Mouse (Mus musculus) intestine, embryonic 15.5 days (tissue): ENCODE measurements around the gene Fam168a. TPM values are rescaled to one million over a fixed set of nuclear protein-coding genes. Genes with fewer than 3 reads are reported as not detected.

Source experiments
- ATAC-seq: fragments of 200-750 bp; cut with Nextera tagmentation; 2 replicates; pipeline ENCODE4 v1.8.0; 2017; ENCODE audit warnings: moderate TSS enrichment, moderate library complexity
- H3K27ac ChIP-seq: fragments of 300-500 bp; sonication (generic); 2 replicates; pipeline ENCODE4 v1.5.1; 2015; ENCODE audit warnings: mild to moderate bottlenecking, inconsistent platforms
- H3K27me3 ChIP-seq: fragments of 300-500 bp; sonication (generic); replicated peaks from 2 replicates; pipeline ENCODE4 v1.6.1; 2015; ENCODE audit warnings: inconsistent platforms
- H3K36me3 ChIP-seq: fragments of 300-500 bp; sonication (generic); 2 replicates; pipeline ENCODE4 v1.6.1; 2015; ENCODE audit warnings: inconsistent platforms
- H3K4me1 ChIP-seq: fragments of 300-500 bp; sonication (generic); replicated peaks from 2 replicates; pipeline ENCODE4 v1.6.1; 2015; ENCODE audit warnings: inconsistent platforms
- H3K4me2 ChIP-seq: fragments of 300-500 bp; sonication (generic); replicated peaks from 2 replicates; pipeline ENCODE4 v1.6.1; 2015; ENCODE audit warnings: mild to moderate bottlenecking, inconsistent platforms
- H3K4me3 ChIP-seq: fragments of 300-500 bp; sonication (generic); replicated peaks from 2 replicates; pipeline ENCODE4 v1.5.1; 2015; ENCODE audit warnings: inconsistent platforms
- H3K9ac ChIP-seq: fragments of 300-500 bp; sonication (generic); 2 replicates; pipeline ENCODE4 v1.6.1; 2015; ENCODE audit warnings: inconsistent platforms
- H3K9me3 ChIP-seq: fragments of 300-500 bp; sonication (generic); 2 replicates; pipeline ENCODE4 v1.6.1; 2016; ENCODE audit warnings: inconsistent platforms
- WGBS: fragments of 180-500 bp; shearing (Covaris S2); methylation state at CpG from one replicate; pipeline ENCODE4 v1.1.7; 2015; 5-methylcytosine and 5-hydroxymethylcytosine counted together
- polyA plus RNA-seq: library from polyadenylated mRNA; unstranded; fragments of >200 nt; fragmentation: Nextera tagmentation; extraction: Ambion mirVana; gene quantifications from 2 replicates; pipeline ENCODE4 v1.2.1, GENCODE M21; 2015

Gene Fam168a
- polyA plus RNA-seq, result 25.1 and 26.9 TPM in 2 replicates

DNA sequence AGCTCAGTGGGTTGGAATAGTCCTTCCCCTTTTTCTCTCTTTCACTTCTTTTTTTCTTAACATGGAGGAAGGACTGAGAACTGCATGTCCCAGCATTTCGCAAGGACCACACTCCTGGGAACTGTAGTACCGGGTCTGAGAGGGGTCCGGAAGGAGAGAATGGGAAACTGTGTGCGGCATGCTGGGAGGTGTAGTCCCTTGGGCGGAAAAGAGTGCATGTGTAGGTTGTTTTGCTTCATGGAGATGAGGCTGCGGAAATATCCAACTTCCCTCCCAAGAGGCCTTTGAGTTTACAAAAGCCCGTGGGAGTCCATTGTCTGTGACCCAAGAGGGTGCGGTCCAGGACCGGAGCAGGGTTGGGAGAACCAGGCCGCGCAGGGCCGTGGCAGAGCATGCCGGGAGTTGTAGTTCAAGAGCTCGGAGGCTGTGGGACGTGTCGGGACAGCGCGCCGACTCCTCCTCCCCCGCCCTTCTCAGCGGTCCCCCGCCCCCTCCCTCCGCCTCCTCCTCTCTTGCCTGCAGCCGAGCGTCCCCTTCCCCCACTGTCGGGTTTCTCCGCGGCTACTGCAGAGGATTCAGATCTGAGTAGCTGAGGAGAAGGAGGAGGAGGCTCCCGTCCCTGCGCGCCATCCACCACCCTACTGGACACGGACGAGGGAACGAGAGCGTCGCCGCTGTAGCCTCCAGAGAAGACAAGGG, at the start of gene Fam168a:
Fam168a (plus strand) TSS at position 493 of the 699 bp plus-strand sequence.
- H3K27ac ChIP-seq, result peak within 1 kb of the TSS; percentile 97
- WGBS, result under 1% methylated on average over 34 of the region's 37 CpGs
- peak within 1 kb of the TSS; percentile 78 for H3K4me2 ChIP-seq

DNA sequence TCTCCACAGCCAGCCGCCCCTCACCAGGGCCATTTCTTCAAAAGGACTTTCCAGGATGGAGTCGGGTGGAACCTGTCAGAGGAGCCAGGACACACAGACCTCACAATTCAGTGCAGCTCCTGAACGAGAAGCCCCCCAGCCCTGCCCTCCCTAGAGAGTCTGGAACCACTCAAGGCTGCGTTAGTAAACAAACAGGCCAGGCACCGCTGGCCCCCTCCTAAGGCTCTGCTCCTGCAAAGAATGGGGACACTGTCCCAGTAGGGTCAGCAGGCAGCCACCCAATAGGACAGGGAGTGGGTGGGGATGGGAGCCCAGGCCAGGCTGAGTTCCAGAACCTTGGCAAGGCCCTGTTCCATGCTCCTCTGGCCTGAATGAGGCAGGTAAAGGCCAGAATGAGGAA, 49.7 kb upstream of the Fam168a start:
- 20% methylated on average over 5 of the region's 5 CpGs for WGBS
- no peak for ATAC-seq

More for the DNA sequence above, at the start of gene Fam168a:
- peak within 1 kb of the TSS; percentile 92 for H3K9ac ChIP-seq
- no peaks in the 10 kb centered on the region for H3K36me3 ChIP-seq
- H3K9me3 ChIP-seq, result no peaks in the 10 kb centered on the region
- peak; percentile 99 for ATAC-seq
- H3K27me3 ChIP-seq, result no peaks in the 10 kb centered on the region
- H3K4me1 ChIP-seq, result peaks cover 13% of the 10 kb centered on the region
- peak within 1 kb of the TSS; percentile 90 for H3K4me3 ChIP-seq

DNA sequence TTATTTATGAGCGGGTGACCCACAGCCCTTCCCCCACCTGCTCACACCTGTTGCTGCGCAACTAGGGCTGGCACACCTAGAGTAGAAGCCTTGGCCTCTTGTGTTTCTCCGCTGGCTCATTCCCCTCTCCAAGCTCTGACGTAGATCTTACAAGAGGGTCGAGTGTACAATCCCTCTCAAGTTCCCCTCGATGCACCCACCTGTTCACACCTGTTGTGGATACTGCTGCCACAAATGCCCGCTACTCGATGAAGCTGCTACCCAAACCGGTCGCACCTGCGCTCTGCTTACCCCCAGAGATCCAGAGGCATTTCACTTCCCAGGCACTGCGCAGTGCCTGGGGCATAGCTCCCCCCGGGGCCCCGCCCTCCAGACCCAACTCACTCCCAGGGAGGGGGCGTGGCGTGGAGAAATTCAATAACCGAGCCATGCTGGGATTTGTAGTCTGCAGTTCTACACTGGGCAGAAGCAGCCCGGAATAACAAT, 48.3 kb upstream of the Fam168a start:
- Histone ChIP-seq H3K27me3 (no peaks in the 10 kb centered on the region), H3K9me3 (no peaks in the 10 kb centered on the region), H3K9ac (no peak overlapping the region), H3K36me3 (no peaks in the 10 kb centered on the region), H3K4me1 (peaks cover 3% of the 10 kb centered on the region; the same call in 1 of the 2 replicates), H3K27ac (no peak overlapping the region), H3K4me3 (peak overlapping the region; percentile 13; the same call in 1 of the 2 replicates), H3K4me2 (peak overlapping the region; percentile 54)
- peak; percentile 87 for ATAC-seq
- 25% methylated on average over 18 of the region's 18 CpGs for WGBS

More for the DNA sequence above, 49.7 kb upstream of the Fam168a start:
- H3K27me3 ChIP-seq, result no peaks in the 10 kb centered on the region
- H3K4me1 ChIP-seq, result peaks cover 3% of the 10 kb centered on the region; the same call in 1 of the 2 replicates
- no peaks in the 10 kb centered on the region for H3K36me3 ChIP-seq
- no peak overlapping the region for H3K27ac ChIP-seq
- no peaks in the 10 kb centered on the region for H3K9me3 ChIP-seq
- no peak overlapping the region for H3K4me3 ChIP-seq
- no peak overlapping the region for H3K4me2 ChIP-seq
- H3K9ac ChIP-seq, result no peak overlapping the region

DNA sequence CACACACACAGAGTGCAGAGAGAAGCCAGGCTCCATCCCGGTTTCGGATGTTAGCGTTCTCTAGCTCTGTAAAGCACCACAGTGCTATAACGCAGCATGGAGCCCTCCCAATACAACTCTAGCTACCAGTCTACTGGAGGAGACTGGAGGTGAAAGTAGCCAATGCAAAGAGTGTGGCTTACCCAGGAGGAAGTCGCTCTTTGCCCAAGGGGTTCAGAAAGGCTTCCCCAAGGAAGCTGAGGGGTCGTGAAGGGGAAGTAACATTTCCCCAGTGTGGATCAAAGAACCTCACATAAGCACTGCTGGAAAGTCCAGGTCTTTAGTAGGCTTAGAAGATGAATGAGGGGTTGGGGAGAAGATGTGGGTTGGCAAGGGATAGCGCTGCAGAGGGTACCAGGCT, 45.2 kb upstream of the Fam168a start:
- 84% methylated on average over 7 of the region's 7 CpGs for WGBS
- Histone ChIP-seq H3K4me1 (peaks cover 12% of the 10 kb centered on the region), H3K9ac (no peak overlapping the region), H3K9me3 (no peaks in the 10 kb centered on the region), H3K36me3 (no peaks in the 10 kb centered on the region), H3K4me3 (no peak overlapping the region), H3K4me2 (no peak overlapping the region), H3K27me3 (no peaks in the 10 kb centered on the region), H3K27ac (no peak overlapping the region)
- no peak for ATAC-seq

DNA sequence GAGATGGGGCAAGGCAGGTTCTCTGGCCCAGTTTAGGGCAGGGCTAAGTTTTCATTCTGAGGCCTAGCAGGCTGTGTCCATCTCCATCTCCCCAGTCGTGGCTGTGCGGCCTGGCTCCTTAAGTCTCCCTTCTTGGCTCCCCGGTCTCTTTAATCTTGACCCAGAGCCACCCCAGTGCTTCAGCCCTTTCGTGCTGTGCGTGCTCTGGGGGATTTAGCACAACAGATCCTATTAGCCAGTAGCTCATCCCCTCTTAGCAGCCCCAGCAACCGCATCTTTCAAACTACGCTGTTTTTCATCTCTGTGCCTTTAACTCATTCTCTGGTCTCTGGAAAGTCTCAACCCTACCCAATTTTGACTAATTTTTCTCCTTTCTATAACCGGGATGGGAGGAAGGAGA, 44.2 kb upstream of the Fam168a start, which contains the start of gene Plekhb1:
Plekhb1 (minus strand) TSS at position 184 of the 400 bp plus-strand sequence.
- Histone ChIP-seq H3K27ac (peak within 1 kb of the TSS; percentile 68), H3K27me3 (no peaks in the 10 kb centered on the region), H3K4me3 (no peak within 1 kb of the TSS), H3K9me3 (no peaks in the 10 kb centered on the region), H3K36me3 (no peaks in the 10 kb centered on the region), H3K9ac (no peak within 1 kb of the TSS), H3K4me1 (peaks cover 12% of the 10 kb centered on the region), H3K4me2 (peak within 1 kb of the TSS; percentile 36)
- ATAC-seq, result no peak
- 67% methylated on average over 8 of the region's 8 CpGs for WGBS

DNA sequence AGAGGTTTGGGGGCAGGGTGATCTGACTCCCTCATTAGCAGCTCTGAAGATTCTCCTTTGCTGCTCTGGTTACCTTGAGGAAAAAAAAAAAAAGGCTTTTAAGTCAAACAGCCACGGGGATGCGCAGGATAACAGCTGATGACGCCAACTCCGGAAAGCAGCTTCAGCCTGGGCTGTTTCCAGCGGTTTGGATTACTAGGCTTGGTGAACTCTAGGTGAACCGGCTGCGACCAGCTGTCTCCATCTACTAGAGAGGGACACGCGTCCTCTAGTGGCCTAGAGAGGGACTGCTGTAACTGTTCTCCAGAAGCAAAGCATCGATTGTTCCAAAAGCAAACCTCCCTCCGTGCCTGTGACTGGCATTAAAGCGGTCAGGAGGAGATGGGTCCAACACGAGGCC, 43.2 kb upstream of the Fam168a start:
- H3K27me3 ChIP-seq, result no peaks in the 10 kb centered on the region
- H3K36me3 ChIP-seq, result no peaks in the 10 kb centered on the region
- H3K4me1 ChIP-seq, result peaks cover 12% of the 10 kb centered on the region
- H3K9me3 ChIP-seq, result no peaks in the 10 kb centered on the region
- peak overlapping the region; percentile 68 for H3K27ac ChIP-seq
- no peak overlapping the region for H3K9ac ChIP-seq
- ATAC-seq, result peak; percentile 89
- H3K4me2 ChIP-seq, result peak overlapping the region; percentile 36
- WGBS, result 1% methylated on average over 13 of the region's 13 CpGs
- H3K4me3 ChIP-seq, result no peak overlapping the region

DNA sequence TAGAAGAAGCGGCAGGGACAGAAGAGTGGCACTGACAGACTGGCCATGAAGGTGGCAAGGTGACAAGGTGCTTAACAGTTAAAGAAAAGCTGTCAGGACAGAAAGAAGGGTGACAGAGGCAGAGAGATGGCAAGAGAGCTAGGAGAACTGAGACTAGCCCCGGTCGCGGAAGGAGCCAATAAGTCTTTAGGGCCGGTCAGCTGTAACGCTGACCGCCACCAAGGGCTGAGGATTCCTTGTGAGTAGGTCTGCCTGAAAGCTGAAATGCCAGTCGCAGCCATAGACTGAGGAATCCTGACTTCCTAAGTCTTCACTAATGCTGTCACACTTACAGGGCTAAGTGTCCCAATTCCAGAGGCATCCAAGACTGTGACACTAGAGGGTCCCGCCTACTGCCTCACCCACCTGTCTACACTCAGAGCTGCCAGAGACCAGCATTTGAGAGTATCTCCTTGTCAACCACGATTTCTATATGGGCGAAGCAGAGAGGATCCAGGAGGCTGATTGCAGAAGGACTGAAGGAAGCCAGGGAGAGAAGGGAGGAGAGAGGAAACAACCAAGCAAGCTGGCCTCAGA, 42.6 kb upstream of the Fam168a start:
- H3K4me3 ChIP-seq, result no peak overlapping the region
- H3K27me3 ChIP-seq, result no peaks in the 10 kb centered on the region
- no peak for ATAC-seq
- peak overlapping the region; percentile 36; the same call in 1 of the 2 replicates for H3K4me2 ChIP-seq
- WGBS, result 54% methylated on average over 11 of the region's 11 CpGs
- H3K9me3 ChIP-seq, result no peaks in the 10 kb centered on the region
- no peak overlapping the region for H3K27ac ChIP-seq
- H3K9ac ChIP-seq, result no peak overlapping the region
- H3K36me3 ChIP-seq, result no peaks in the 10 kb centered on the region
- H3K4me1 ChIP-seq, result peaks cover 9% of the 10 kb centered on the region

DNA sequence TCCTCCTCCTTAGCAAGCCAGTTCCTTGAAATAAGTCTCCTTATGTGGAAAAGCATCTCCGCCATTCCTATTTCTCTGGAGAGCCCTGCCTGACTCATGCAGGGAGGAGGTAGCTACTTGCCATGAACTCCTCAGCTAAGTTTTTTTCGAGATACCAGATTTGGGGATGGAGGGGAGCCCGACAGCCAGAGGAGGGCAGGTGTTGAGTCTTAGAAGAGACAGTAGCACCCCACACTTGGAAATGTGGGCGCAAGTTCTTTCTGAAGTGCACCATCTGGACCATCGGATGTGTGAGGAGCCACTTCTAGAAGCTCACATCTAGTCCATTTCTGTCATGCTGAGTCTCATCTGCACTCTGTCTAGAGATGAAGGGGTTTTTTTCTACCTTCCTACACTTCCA, 35.8 kb upstream of the Fam168a start:
- WGBS, result 81% methylated on average over 5 of the region's 5 CpGs

DNA sequence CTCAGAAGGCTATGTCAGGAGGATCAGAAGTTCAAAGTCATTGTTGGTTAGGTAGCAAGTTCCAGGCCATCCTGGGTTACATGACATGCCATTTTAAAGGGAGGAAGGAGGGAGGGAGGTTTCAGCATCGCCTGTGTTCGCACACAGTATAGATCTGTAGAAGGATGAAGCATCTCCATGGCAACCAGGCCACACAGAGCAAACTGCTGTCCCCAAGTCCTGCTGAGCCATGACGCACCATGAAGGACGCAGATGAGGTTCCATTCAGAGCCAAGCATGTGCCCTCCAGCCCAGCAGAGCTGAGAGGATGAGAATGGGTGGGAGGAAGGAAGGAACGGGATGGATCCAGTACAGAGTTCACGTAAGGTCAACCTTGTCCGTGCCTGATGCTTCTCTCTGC, 33.0 kb upstream of the Fam168a start:
- H3K4me2 ChIP-seq, result no peak overlapping the region
- 66% methylated on average over 7 of the region's 7 CpGs for WGBS
- H3K4me3 ChIP-seq, result no peak overlapping the region
- H3K4me1 ChIP-seq, result no peaks in the 10 kb centered on the region
- ATAC-seq, result no peak
- no peaks in the 10 kb centered on the region for H3K36me3 ChIP-seq
- no peaks in the 10 kb centered on the region for H3K27me3 ChIP-seq
- H3K27ac ChIP-seq, result no peak overlapping the region
- no peak overlapping the region for H3K9ac ChIP-seq
- H3K9me3 ChIP-seq, result no peaks in the 10 kb centered on the region

More for the DNA sequence above, 35.8 kb upstream of the Fam168a start:
- no peaks in the 10 kb centered on the region for H3K4me1 ChIP-seq
- ATAC-seq, result no peak
- H3K4me2 ChIP-seq, result no peak overlapping the region
- H3K4me3 ChIP-seq, result no peak overlapping the region
- no peaks in the 10 kb centered on the region for H3K36me3 ChIP-seq
- H3K27ac ChIP-seq, result no peak overlapping the region
- no peaks in the 10 kb centered on the region for H3K9me3 ChIP-seq
- no peaks in the 10 kb centered on the region for H3K27me3 ChIP-seq
- H3K9ac ChIP-seq, result no peak overlapping the region

DNA sequence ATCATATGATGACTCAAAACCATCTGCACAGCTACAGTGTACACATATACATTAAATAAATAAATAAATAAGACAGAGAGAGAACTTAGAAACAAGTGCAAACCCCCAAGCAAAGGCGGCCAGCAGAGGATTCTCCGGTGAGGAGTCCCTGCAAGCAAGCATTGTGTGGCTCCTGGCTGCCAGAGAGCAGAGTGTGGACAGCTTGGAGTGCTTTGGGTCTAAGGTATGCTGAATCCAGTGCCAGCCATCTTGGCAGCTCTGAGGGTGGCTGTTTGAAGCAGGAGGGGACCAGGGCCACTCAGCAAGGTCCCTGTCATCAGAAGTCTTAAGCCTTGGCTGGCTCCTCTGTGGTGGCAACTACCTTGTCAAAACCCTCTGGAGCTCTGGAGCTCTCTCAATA, 31.5 kb upstream of the Fam168a start:
- no peak overlapping the region for H3K4me2 ChIP-seq
- no peak overlapping the region for H3K27ac ChIP-seq
- no peak for ATAC-seq
- H3K4me1 ChIP-seq, result 0 out of 2 replicates have a peak, but pooled peaks cover 2% of the 10 kb centered on the region
- H3K9me3 ChIP-seq, result no peaks in the 10 kb centered on the region
- 91% methylated on average over 2 of the region's 2 CpGs for WGBS
- no peaks in the 10 kb centered on the region for H3K36me3 ChIP-seq
- H3K9ac ChIP-seq, result no peak overlapping the region
- no peaks in the 10 kb centered on the region for H3K27me3 ChIP-seq
- no peak overlapping the region for H3K4me3 ChIP-seq

DNA sequence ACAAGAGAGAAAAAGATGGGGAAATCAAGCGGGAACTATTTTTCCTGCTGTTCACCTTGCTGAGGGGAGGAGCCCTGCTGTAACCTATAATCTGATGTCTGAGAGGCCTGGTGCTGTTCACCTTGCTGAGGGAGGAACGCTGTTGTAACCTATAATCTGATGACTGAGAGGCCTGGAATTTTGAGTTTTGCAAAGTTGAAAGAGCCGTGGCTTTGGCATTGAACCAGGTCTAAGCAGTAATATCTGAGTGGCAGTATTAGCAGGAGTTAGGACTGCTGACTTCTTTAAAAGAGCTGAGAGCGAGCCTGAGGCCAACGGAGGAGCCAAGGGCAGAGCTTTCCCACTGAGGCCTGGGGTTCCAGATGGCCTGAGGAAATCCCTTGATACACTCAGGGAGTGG, 28.4 kb upstream of the Fam168a start:
- WGBS, result 70% methylated on average over 5 of the region's 5 CpGs
- Histone ChIP-seq H3K4me3 (no peak overlapping the region), H3K36me3 (no peaks in the 10 kb centered on the region), H3K9ac (no peak overlapping the region), H3K27ac (no peak overlapping the region), H3K4me2 (no peak overlapping the region), H3K9me3 (no peaks in the 10 kb centered on the region), H3K4me1 (0 out of 2 replicates have a peak, but pooled peaks cover 2% of the 10 kb centered on the region), H3K27me3 (no peaks in the 10 kb centered on the region)
- no peak for ATAC-seq

DNA sequence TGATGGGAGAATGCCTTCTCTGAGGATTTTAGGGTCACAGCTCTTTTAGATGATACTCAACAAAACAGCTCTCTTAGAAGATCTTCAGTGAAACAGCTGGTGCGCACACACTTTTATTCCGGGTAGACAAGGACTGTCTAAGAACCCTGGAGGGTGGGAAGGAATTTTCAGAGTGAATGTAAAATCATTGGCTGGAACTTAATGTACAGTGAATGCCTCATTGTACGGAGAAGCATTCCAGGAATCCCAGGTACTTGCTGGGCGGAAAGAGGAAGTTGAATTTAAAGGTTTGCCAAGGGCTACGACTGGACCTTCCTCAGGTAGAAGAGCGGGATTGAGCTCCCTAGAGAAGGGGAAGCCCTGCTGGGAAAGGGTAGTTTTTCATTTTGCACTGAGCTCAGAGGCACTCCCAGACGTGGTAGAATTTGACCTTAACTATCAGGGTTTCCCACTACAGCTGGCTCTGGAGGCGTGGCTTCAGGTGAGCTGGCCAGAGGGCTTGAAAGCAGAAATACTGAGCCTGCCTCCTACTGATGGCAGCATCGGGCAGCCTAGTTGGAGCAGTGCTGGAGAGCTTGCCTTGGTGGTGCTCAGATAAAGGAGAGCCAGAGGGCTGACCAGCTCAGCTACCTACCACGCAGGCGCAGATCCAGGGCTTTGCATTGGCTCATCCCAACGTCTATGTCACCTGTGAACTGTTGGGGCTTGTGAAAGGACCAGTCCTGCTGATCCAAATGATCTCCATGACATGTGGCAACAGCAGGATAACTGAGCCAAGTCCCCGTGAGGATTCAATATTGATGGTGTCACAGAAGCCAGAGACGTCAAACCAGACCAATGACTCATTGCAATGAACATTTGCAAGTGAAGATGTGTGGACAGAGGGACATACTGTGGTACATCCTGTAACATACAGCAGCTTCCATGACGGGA, 27.2 kb upstream of the Fam168a start:
- H3K9ac ChIP-seq, result no peak overlapping the region
- H3K27ac ChIP-seq, result no peak overlapping the region
- ATAC-seq, result peak; percentile 78
- WGBS, result 58% methylated on average over 15 of the region's 15 CpGs
- H3K4me1 ChIP-seq, result 0 out of 2 replicates have a peak, but pooled peaks cover 2% of the 10 kb centered on the region
- H3K36me3 ChIP-seq, result no peaks in the 10 kb centered on the region
- no peaks in the 10 kb centered on the region for H3K9me3 ChIP-seq
- H3K4me2 ChIP-seq, result peak overlapping the region; percentile 19; the same call in 1 of the 2 replicates
- no peak overlapping the region for H3K4me3 ChIP-seq
- H3K27me3 ChIP-seq, result no peaks in the 10 kb centered on the region
